Mouse (Mus musculus) spleen, embryonic (tissue): ENCODE measurements around the gene Csn1s1.

Source experiments
- CTCF ChIA-PET: fragments of 350-600 bp; sonication (Branson Sonifier 250); formaldehyde crosslinking; loops from one replicate; lab custom pipeline; 2022; lab: Charles Lee

Csn1s1 gene

DNA sequence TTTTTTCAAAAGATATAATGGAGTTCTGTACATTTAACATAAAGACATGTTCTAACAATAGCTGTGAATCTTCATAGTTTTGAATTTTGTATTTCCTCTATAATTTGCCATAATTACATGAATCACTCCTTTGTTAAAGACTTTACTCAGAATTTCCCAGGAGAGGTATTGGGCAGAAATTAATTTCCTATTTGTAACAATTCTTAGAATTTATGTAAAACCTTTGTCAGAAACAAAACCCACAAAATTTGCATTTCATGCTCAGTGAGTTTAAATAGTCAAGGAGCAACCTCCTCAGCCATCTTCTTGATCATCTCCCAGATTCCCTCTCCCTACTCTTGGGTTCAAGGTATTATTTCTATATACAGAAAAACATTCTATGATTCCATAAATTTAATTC, at the start of gene Csn1s1:
Gene Csn1s1 (plus strand): TSS at position 301 of the 400 bp plus-strand sequence.
- CTCF ChIA-PET = no interaction called here

DNA sequence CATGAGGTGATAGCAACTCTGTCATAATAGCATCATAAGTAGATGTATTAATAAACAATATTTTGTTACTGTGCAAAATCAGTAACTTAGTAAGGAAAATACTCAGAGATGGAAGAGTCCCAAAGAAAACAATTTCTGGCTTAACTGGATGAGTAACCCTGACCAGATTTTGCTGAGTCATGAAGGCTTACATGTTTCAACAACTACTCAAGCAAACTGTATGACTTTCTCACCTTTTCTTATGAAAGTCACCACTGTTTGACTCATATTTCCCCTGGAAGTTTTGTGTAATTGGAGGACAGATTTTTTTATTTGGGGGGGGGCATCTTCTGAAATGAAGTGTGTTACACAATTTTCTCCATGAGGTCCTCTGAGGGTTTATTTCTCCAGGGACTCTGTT, 43.3 kb upstream of the Csn1s1 start:
- CTCF ChIA-PET = no interaction called here

DNA sequence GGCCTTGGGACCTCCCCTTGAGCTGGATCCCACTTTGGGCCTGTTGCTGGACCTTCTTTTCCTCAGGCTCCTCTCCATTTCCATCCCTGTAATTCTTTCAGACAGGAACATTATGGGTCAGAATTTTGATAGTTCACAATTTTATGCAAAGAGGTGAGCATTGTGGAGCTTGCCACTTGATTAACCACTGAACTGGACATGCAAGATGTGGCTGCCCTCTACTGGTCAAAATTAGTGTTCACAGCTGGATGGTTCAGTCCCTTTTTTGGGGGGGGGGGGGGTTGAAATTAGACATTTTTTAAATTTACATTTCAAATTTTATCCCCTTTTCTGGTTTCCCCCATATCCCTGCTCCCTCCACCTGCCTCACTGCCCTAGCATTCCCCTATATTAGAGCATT, 23.2 kb upstream of the Csn1s1 start:
- CTCF ChIA-PET = no interaction called here

- CTCF ChIA-PET = no interaction called here
Measured at GRCm38 (mm10) chr5:87699530-87699929, 33.5 kb downstream of the Csn1s1 start, which contains the start of gene Csn2. Csn2 (minus strand) TSS chr5:87699630.

DNA sequence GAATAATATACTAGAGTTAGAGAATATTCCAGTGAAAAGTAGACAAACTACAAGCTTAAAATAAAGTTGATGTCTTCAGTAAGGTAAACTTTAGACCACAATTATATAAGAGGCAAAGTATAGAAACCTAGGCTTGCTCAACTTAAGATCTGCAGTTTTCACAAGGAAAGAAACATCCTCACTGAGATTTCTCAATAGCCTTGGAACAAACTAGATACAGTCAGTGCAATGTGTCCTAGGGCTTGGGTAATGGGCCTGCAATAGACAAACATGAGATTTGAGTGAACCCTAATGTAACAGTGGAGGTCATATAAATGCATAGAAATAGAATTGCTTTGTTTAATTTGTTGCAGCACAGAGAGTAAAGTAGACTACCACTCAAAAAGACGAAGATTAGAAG, 39.9 kb downstream of the Csn1s1 start:
- CTCF ChIA-PET = no interaction called here
